Mouse (Mus musculus): ENCODE results near the gene Dus2. TPM values are rescaled to one million over a fixed set of nuclear protein-coding genes. Genes with fewer than 3 reads are reported as not detected.
"Not testable (repeated sequence)": the region's sequence is repeated elsewhere in the genome, so short reads cannot be mapped to it uniquely, and the experiment has no call there.

Dus2 gene
- polyA plus RNA-seq, 1 experiment from 2014 or later, result 18.4 TPM

GRCm38 (mm10) chr8:106001908-106002307 is 10.8 kb downstream of the Dus2 start:
- H3K9ac ChIP-seq (ENCODE audit: low read length), result no peak overlapping the region
- H3K36me3 ChIP-seq (ENCODE audit: control insufficient read depth, insufficient read depth, low read length), result no peaks in the 10 kb centered on the region
- H3K4me1 ChIP-seq (replicated peaks; ENCODE audit: control insufficient read depth, insufficient read depth, low read length), result no peaks in the 10 kb centered on the region
- no peak overlapping the region for H3K4me2 ChIP-seq (ENCODE audit: low read depth, low read length)
- H3K4me3 ChIP-seq (ENCODE audit: low read length), result no peak overlapping the region
- no peak overlapping the region for H3K27ac ChIP-seq (ENCODE audit: low read length)
- WGBS, result 73% methylated on average over 4 of the region's 4 CpGs
- no peaks in the 10 kb centered on the region for H3K9me3 ChIP-seq (ENCODE audit: control insufficient read depth, low read length)
- ATAC-seq (ENCODE audit: low read depth), result no peak
- H3K27me3 ChIP-seq (ENCODE audit: control insufficient read depth, insufficient read depth, low read depth, low read length), result no peaks in the 10 kb centered on the region

GRCm38 (mm10) chr8:106004538-106005207 is 13.5 kb downstream of the Dus2 start:
- Histone ChIP-seq H3K4me2 (ENCODE audit: low read depth, low read length) (no peak overlapping the region), H3K9ac (ENCODE audit: low read length) (no peak overlapping the region), H3K27me3 (ENCODE audit: control insufficient read depth, insufficient read depth, low read depth, low read length) (no peaks in the 10 kb centered on the region), H3K4me1 (replicated peaks; ENCODE audit: control insufficient read depth, insufficient read depth, low read length) (peaks cover 2% of the 10 kb centered on the region; the same call in 1 of the 2 replicates), H3K9me3 (ENCODE audit: control insufficient read depth, low read length) (no peaks in the 10 kb centered on the region), H3K4me3 (ENCODE audit: low read length) (no peak overlapping the region), H3K27ac (ENCODE audit: low read length) (no peak overlapping the region), H3K36me3 (ENCODE audit: control insufficient read depth, insufficient read depth, low read length) (no peaks in the 10 kb centered on the region)
- no peak for ATAC-seq (ENCODE audit: low read depth)
- WGBS, result 76% methylated on average over 8 of the region's 8 CpGs

GRCm38 (mm10) chr8:106005875-106006274 is 14.7 kb downstream of the Dus2 start, which contains the start of gene Dpep2nb:
Gene Dpep2nb (minus strand): TSS chr8:106005975.
- WGBS, result 74% methylated on average over 4 of the region's 4 CpGs
- no peaks in the 10 kb centered on the region for H3K36me3 ChIP-seq (ENCODE audit: control insufficient read depth, insufficient read depth, low read length)
- no peak within 1 kb of the TSS for H3K4me3 ChIP-seq (ENCODE audit: low read length)
- H3K4me1 ChIP-seq (replicated peaks; ENCODE audit: control insufficient read depth, insufficient read depth, low read length), result peaks cover 10% of the 10 kb centered on the region
- H3K27ac ChIP-seq (ENCODE audit: low read length), result no peak within 1 kb of the TSS
- no peak within 1 kb of the TSS for H3K9ac ChIP-seq (ENCODE audit: low read length)
- H3K9me3 ChIP-seq (ENCODE audit: control insufficient read depth, low read length), result no peaks in the 10 kb centered on the region
- no peak within 1 kb of the TSS for H3K4me2 ChIP-seq (ENCODE audit: low read depth, low read length)
- no peaks in the 10 kb centered on the region for H3K27me3 ChIP-seq (ENCODE audit: control insufficient read depth, insufficient read depth, low read depth, low read length)
- no peak for ATAC-seq (ENCODE audit: low read depth)

GRCm38 (mm10) chr8:106006413-106006812 is 15.3 kb downstream of the Dus2 start:
- Histone ChIP-seq H3K9ac (ENCODE audit: low read length) (no peak overlapping the region), H3K36me3 (ENCODE audit: control insufficient read depth, insufficient read depth, low read length) (no peaks in the 10 kb centered on the region), H3K4me1 (replicated peaks; ENCODE audit: control insufficient read depth, insufficient read depth, low read length) (peaks cover 10% of the 10 kb centered on the region), H3K4me3 (ENCODE audit: low read length) (no peak overlapping the region), H3K9me3 (ENCODE audit: control insufficient read depth, low read length) (no peaks in the 10 kb centered on the region), H3K4me2 (ENCODE audit: low read depth, low read length) (no peak overlapping the region), H3K27me3 (ENCODE audit: control insufficient read depth, insufficient read depth, low read depth, low read length) (no peaks in the 10 kb centered on the region), H3K27ac (ENCODE audit: low read length) (no peak overlapping the region)
- WGBS, result 80% methylated on average over 4 of the region's 4 CpGs
- ATAC-seq (ENCODE audit: low read depth), result no peak

- 75% methylated on average over 3 of the region's 3 CpGs for whole genome bisulfite sequencing
- H3K36me3 ChIP-seq (ENCODE audit: control insufficient read depth, insufficient read depth, low read length), result no peaks in the 10 kb centered on the region
- no peak for ATAC-seq (ENCODE audit: low read depth)
Observed at GRCm38 (mm10) chr8:106007135-106007534, 16.0 kb downstream of the Dus2 start.

GRCm38 (mm10) chr8:106007891-106008290 is 16.8 kb downstream of the Dus2 start:
- not testable (repeated sequence) for ATAC-seq (ENCODE audit: low read depth); H3K4me2 ChIP-seq (ENCODE audit: low read depth, low read length)
- 66% methylated on average over 3 of the region's 3 CpGs for WGBS

More at GRCm38 (mm10) chr8:106007135-106007534, 16.0 kb downstream of the Dus2 start:
- Histone ChIP-seq H3K4me2 (ENCODE audit: low read depth, low read length) (no peak overlapping the region), H3K27ac (ENCODE audit: low read length) (no peak overlapping the region), H3K9ac (ENCODE audit: low read length) (no peak overlapping the region), H3K4me1 (replicated peaks; ENCODE audit: control insufficient read depth, insufficient read depth, low read length) (peaks cover 14% of the 10 kb centered on the region), H3K9me3 (ENCODE audit: control insufficient read depth, low read length) (no peaks in the 10 kb centered on the region), H3K4me3 (ENCODE audit: low read length) (no peak overlapping the region), H3K27me3 (ENCODE audit: control insufficient read depth, insufficient read depth, low read depth, low read length) (no peaks in the 10 kb centered on the region)

GRCm38 (mm10) chr8:106010748-106011642 is 19.9 kb downstream of the Dus2 start:
- peak; percentile 96 for ATAC-seq (ENCODE audit: low read depth)
- Histone ChIP-seq H3K27me3 (ENCODE audit: control insufficient read depth, insufficient read depth, low read depth, low read length) (no peaks in the 10 kb centered on the region), H3K4me3 (ENCODE audit: low read length) (peak overlapping the region; percentile 91), H3K36me3 (ENCODE audit: control insufficient read depth, insufficient read depth, low read length) (no peaks in the 10 kb centered on the region), H3K9me3 (ENCODE audit: control insufficient read depth, low read length) (no peaks in the 10 kb centered on the region), H3K4me2 (ENCODE audit: low read depth, low read length) (peak overlapping the region; percentile 97), H3K4me1 (replicated peaks; ENCODE audit: control insufficient read depth, insufficient read depth, low read length) (peaks cover 14% of the 10 kb centered on the region), H3K9ac (ENCODE audit: low read length) (peak overlapping the region; percentile 90), H3K27ac (ENCODE audit: low read length) (peak overlapping the region; percentile 43; the same call in 1 of the 2 replicates)
- WGBS, result under 1% methylated on average over 74 of the region's 74 CpGs

More at GRCm38 (mm10) chr8:106007891-106008290, 16.8 kb downstream of the Dus2 start:
- not testable (repeated sequence) for H3K4me3 ChIP-seq (ENCODE audit: low read length); H3K9ac ChIP-seq (ENCODE audit: low read length); H3K27me3 ChIP-seq (ENCODE audit: control insufficient read depth, insufficient read depth, low read depth, low read length); H3K36me3 ChIP-seq (ENCODE audit: control insufficient read depth, insufficient read depth, low read length); H3K9me3 ChIP-seq (ENCODE audit: control insufficient read depth, low read length); H3K27ac ChIP-seq (ENCODE audit: low read length)
- H3K4me1 ChIP-seq (replicated peaks; ENCODE audit: control insufficient read depth, insufficient read depth, low read length), result peaks cover 14% of the 10 kb centered on the region

GRCm38 (mm10) chr8:106011643-106011986 is 20.5 kb downstream of the Dus2 start, which contains the start of gene Ddx28:
Gene Ddx28 (minus strand): TSS chr8:106011882.
- WGBS, result 2% methylated on average over 6 of the region's 6 CpGs
- no peak for ATAC-seq (ENCODE audit: low read depth)
- H3K9ac ChIP-seq (ENCODE audit: low read length), result peak within 1 kb of the TSS; percentile 90

GRCm38 (mm10) chr8:106012203-106012602 is 21.1 kb downstream of the Dus2 start:
- H3K27me3 ChIP-seq (ENCODE audit: control insufficient read depth, insufficient read depth, low read depth, low read length); H3K36me3 ChIP-seq (ENCODE audit: control insufficient read depth, insufficient read depth, low read length); H3K27ac ChIP-seq (ENCODE audit: low read length); ATAC-seq (ENCODE audit: low read depth); H3K9me3 ChIP-seq (ENCODE audit: control insufficient read depth, low read length): not testable (repeated sequence)
- Histone ChIP-seq H3K4me2 (ENCODE audit: low read depth, low read length) (peak overlapping the region; percentile 97), H3K9ac (ENCODE audit: low read length) (peak overlapping the region; percentile 90), H3K4me1 (replicated peaks; ENCODE audit: control insufficient read depth, insufficient read depth, low read length) (peaks cover 14% of the 10 kb centered on the region), H3K4me3 (ENCODE audit: low read length) (peak overlapping the region; percentile 91)
- 71% methylated on average over 8 of the region's 8 CpGs for WGBS

More at GRCm38 (mm10) chr8:106011643-106011986, 20.5 kb downstream of the Dus2 start, which contains the start of gene Ddx28:
- H3K36me3 ChIP-seq (ENCODE audit: control insufficient read depth, insufficient read depth, low read length), result no peaks in the 10 kb centered on the region
- H3K27ac ChIP-seq (ENCODE audit: low read length), result peak within 1 kb of the TSS; percentile 43; the same call in 1 of the 2 replicates
- H3K27me3 ChIP-seq (ENCODE audit: control insufficient read depth, insufficient read depth, low read depth, low read length), result no peaks in the 10 kb centered on the region
- H3K9me3 ChIP-seq (ENCODE audit: control insufficient read depth, low read length), result no peaks in the 10 kb centered on the region
- peaks cover 14% of the 10 kb centered on the region for H3K4me1 ChIP-seq (replicated peaks; ENCODE audit: control insufficient read depth, insufficient read depth, low read length)
- peak within 1 kb of the TSS; percentile 91 for H3K4me3 ChIP-seq (ENCODE audit: low read length)
- H3K4me2 ChIP-seq (ENCODE audit: low read depth, low read length), result peak within 1 kb of the TSS; percentile 97

Measured in lung, embryonic 16.5 days (tissue).